Mouse (Mus musculus) midbrain, postnatal 0 days (tissue): ENCODE data around the gene Vmn2r92. TPM values are rescaled to one million over a fixed set of nuclear protein-coding genes. Genes with fewer than 3 reads are reported as not detected.
"Not testable (repeated sequence)": the region's sequence is repeated elsewhere in the genome, so short reads cannot be mapped to it uniquely, and the experiment has no call there.

Experiments
- ATAC-seq: fragments of 200-750 bp; cut with Nextera tagmentation; 2 replicates; pipeline ENCODE4 v1.8.0; 2017; ENCODE audit warnings: moderate number of reproducible peaks, mild to moderate bottlenecking, moderate TSS enrichment, moderate library complexity; ENCODE audit not compliant: low FRiP score
- DNase-seq: peaks from one replicate; pipeline ENCODE4 v3.0.0-alpha.2; 2015; ENCODE audit warnings: low spot score
- H3K27ac ChIP-seq: fragments of 300-500 bp; sonication (generic); 2 replicates; pipeline ENCODE4 v1.5.1; 2014; ENCODE audit warnings: low read depth, mild to moderate bottlenecking, low read length, mixed read lengths
- H3K27me3 ChIP-seq: fragments of 300-500 bp; sonication (generic); 2 replicates; pipeline ENCODE4 v1.6.1; 2014; ENCODE audit warnings: low read length, control low read depth, mixed read lengths; ENCODE audit not compliant: insufficient read depth
- H3K36me3 ChIP-seq: fragments of 300-500 bp; sonication (generic); 2 replicates; pipeline ENCODE4 v1.6.1; 2014; ENCODE audit warnings: low read length, control low read depth, mixed read lengths; ENCODE audit not compliant: insufficient read depth
- H3K4me1 ChIP-seq: fragments of 300-500 bp; sonication (generic); 2 replicates; pipeline ENCODE4 v1.6.1; 2014; ENCODE audit warnings: mild to moderate bottlenecking, control low read depth, antibody characterized with exemption, low read length, mixed read lengths; ENCODE audit not compliant: insufficient read depth
- H3K4me2 ChIP-seq: fragments of 300-500 bp; sonication (generic); 2 replicates; pipeline ENCODE4 v1.6.1; 2014; ENCODE audit warnings: low read depth, mild to moderate bottlenecking, low read length, mixed read lengths; ENCODE audit not compliant: poor library complexity, severe bottlenecking
- H3K4me3 ChIP-seq: fragments of 300-500 bp; sonication (generic); 2 replicates; pipeline ENCODE4 v1.5.1; 2014; ENCODE audit warnings: low read depth, mild to moderate bottlenecking, low read length, moderate library complexity
- H3K9ac ChIP-seq: fragments of 300-500 bp; sonication (generic); replicated peaks from 2 replicates; pipeline ENCODE4 v1.6.1; 2014; ENCODE audit warnings: mild to moderate bottlenecking, low read length, moderate library complexity, mixed read lengths; ENCODE audit not compliant: poor library complexity, severe bottlenecking
- H3K9me3 ChIP-seq: fragments of 300-500 bp; sonication (generic); 2 replicates; pipeline ENCODE4 v1.6.1; 2016; ENCODE audit warnings: low read length, control low read depth
- CTCF ChIP-seq: IDR thresholded peaks from 2 replicates; pipeline ENCODE4 v1.5.1; 2016; ENCODE audit warnings: antibody characterized with exemption, mild to moderate bottlenecking
- WGBS: fragments of 180-500 bp; shearing (Covaris S2); extraction: QIAGEN DNeasy Blood & Tissue Kit; methylation state at CpG from one replicate; pipeline ENCODE4 v1.1.7; 2014; 5-methylcytosine and 5-hydroxymethylcytosine counted together
- polyA plus RNA-seq: library from polyadenylated mRNA; unstranded; fragments of >200 nt; fragmentation: Nextera tagmentation; extraction: Ambion mirVana; gene quantifications from 2 replicates; pipeline ENCODE4 v1.2.1, GENCODE M21; 2015
- total RNA-seq: library from RNA; depleted of rRNA; stranded (reverse); fragments of >200 nt; gene quantifications from 2 replicates; pipeline ENCODE4 v1.2.3, GENCODE M21; 2014; rRNA removed

Gene Vmn2r92
- total RNA-seq (not detected in 2 replicates), polyA plus RNA-seq (not detected in 2 replicates)

DNA sequence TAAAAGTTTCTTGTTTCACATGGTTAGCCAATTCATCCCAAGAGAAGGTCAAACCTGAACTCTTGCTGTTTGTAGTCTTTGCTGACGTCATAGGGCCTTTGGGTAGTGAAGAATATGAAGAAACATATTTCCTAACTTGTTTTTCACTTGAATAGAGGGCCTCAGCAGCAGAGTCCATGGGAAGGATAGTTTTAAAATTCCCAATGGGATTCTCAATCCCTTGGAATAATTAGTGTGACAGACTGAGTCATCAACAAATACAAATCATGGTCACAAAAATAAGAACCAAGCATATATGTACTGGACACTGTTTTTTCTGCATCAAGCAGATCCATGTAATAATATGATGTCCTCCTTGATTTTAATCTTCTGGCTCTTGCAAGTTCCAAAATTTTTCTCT is at the start of gene Vmn2r92:
TSS of gene Vmn2r92 (plus strand) at position 301 of the 400 bp plus-strand sequence.
- not testable (repeated sequence) for H3K4me1 ChIP-seq, H3K9ac ChIP-seq, ATAC-seq, H3K36me3 ChIP-seq, H3K4me3 ChIP-seq, H3K27me3 ChIP-seq, H3K27ac ChIP-seq, H3K9me3 ChIP-seq, DNase-seq, H3K4me2 ChIP-seq
- 76% methylated on average over 1 of the region's 1 CpGs for WGBS

DNA sequence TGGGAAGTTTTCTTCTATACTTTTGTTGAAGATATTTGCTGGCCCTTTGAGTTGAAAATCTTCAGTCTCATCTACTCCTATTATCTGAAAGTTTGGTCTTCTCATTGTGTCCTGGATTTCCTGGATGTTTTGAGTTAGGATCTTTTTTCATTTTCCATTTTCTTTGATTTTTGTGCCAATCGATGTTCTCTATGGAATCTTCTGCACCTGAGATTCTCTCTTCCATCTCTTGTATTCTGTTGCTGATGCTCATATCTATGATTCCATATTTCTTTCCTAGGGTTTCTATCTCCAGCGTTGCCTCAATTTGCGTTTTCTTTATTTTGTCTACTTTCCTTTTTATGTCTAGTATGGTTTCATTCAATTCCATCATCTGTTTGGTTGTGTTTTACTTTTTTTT is 49.4 kb upstream of the Vmn2r92 start:
- not testable (repeated sequence) for H3K9me3 ChIP-seq, H3K27ac ChIP-seq, ATAC-seq, H3K27me3 ChIP-seq, H3K9ac ChIP-seq, DNase-seq, H3K4me1 ChIP-seq, H3K4me3 ChIP-seq, H3K36me3 ChIP-seq, H3K4me2 ChIP-seq
- 88% methylated on average over 3 of the region's 3 CpGs for WGBS

DNA sequence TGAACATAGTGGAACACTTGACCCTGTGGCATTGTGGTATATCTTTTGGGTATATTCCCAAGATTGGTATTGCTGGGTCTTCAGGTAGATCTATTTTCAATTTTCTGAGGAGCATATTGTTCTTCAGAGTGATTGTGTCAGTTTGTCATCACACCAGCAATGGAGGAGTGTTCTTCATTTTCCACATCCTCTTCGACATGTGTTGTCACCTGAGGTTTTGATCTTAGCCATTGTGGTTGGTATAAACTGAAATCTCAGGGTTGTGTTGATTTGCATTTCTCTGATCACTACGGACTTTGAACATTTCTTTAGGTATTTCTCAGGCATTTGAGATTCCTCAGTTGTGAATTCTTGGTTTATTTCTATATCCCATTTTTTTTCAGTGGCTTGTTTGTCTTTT is 9.5 kb downstream of the Vmn2r92 start:
- not testable (repeated sequence) for H3K36me3 ChIP-seq, H3K4me3 ChIP-seq, H3K4me1 ChIP-seq, H3K27ac ChIP-seq, H3K9me3 ChIP-seq, H3K9ac ChIP-seq, H3K4me2 ChIP-seq, ATAC-seq, DNase-seq, H3K27me3 ChIP-seq
- WGBS: 81% methylated on average over 2 of the region's 2 CpGs

DNA sequence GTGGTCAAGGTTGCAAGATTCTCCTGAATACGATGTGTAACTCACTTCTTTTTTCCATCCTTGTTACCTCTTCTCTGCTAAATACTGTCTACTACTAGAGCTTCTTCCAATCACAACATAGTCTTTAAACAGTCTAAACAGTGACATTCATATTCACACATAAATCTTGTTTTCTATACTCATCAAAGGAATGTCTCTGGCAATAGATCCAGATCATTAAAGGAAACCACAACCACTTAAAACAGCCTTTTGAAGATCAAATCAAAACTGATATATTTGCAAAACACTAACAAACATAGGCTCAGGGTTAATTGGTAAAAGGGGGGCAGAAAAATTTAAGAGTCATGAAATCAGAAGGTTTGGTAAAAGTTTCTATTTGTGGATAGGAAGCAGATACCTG is 38.0 kb downstream of the Vmn2r92 start:
- Histone ChIP-seq H3K27ac (no peak overlapping the region), H3K9ac (no peak overlapping the region), H3K4me2 (no peak overlapping the region), H3K4me3 (no peak overlapping the region), H3K9me3 (peaks cover 6% of the 10 kb centered on the region; the same call in 1 of the 2 replicates), H3K36me3 (no peaks in the 10 kb centered on the region), H3K27me3 (no peaks in the 10 kb centered on the region), H3K4me1 (no peaks in the 10 kb centered on the region)
- ATAC-seq (no peak), DNase-seq (no peak)
- no peak for TF ChIP-seq CTCF
- 74% methylated on average over 1 of the region's 1 CpGs for WGBS

DNA sequence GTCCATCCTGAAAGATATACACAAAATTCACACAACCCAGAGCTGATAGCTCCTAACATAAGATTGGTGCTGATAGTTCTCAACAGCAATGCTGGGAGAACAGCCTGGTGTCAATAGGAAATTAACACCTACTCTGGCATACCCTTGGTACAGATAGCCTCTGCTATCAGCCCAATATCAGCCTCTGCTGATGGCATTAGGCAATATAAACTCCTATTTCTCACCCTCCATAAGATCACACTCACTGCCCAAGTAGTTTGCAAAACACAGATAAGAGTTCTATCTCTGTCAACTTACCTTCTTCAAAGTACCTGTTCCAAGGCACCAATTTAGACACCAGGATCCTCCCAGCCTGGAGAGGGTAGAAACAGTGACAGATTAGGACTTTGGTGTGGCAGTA is 69.6 kb downstream of the Vmn2r92 start:
- no peaks in the 10 kb centered on the region for H3K27me3 ChIP-seq
- H3K4me1 ChIP-seq: no peaks in the 10 kb centered on the region
- no peak overlapping the region for H3K9ac ChIP-seq
- no peak for DNase-seq
- H3K9me3 ChIP-seq: peaks cover 12% of the 10 kb centered on the region
- no peak for ATAC-seq
- H3K36me3 ChIP-seq: no peaks in the 10 kb centered on the region
- no peak overlapping the region for H3K4me2 ChIP-seq
- TF ChIP-seq CTCF: no peak
- H3K27ac ChIP-seq: no peak overlapping the region
- H3K4me3 ChIP-seq: no peak overlapping the region

DNA sequence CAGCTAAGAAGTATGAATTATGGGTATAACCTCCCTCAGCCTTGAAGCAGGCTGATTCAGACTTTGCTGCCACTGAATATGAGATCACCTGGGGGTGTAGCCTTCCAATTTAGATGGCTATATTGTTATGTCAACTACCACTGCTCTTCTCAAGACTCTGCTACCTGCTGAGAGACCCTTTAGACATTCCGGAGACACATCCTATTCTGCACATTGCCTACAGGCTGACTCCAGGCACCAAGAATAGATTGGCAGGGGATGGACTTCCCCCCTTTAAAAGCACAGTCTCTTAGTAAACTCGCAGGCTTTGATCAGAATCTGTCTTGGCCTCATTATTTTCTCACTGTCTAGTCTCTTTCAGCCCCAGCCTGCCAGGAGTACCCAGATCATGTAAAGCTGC is 80.3 kb downstream of the Vmn2r92 start:
- H3K27me3 ChIP-seq: no peaks in the 10 kb centered on the region
- WGBS: 70% methylated on average over 2 of the region's 2 CpGs

More for the DNA sequence above, 80.3 kb downstream of the Vmn2r92 start:
- H3K9me3 ChIP-seq: peaks cover 6% of the 10 kb centered on the region; the same call in 1 of the 2 replicates
- TF ChIP-seq CTCF: no peak
- H3K27ac ChIP-seq: no peak overlapping the region
- ATAC-seq (no peak), DNase-seq (no peak)
- H3K4me2 ChIP-seq: no peak overlapping the region
- no peak overlapping the region for H3K9ac ChIP-seq
- no peaks in the 10 kb centered on the region for H3K36me3 ChIP-seq
- no peak overlapping the region for H3K4me3 ChIP-seq
- H3K4me1 ChIP-seq: no peaks in the 10 kb centered on the region
